Mouse (Mus musculus) liver, postnatal 0 days (tissue): ENCODE measurements around the gene Cd80.

ENCODE experiments used
- CTCF ChIP-seq: sonication (generic); IDR thresholded peaks from 2 replicates; pipeline ENCODE4 v1.5.1; 2016; ENCODE audit warnings: antibody characterized with exemption, low read depth
- EP300 ChIP-seq: IDR thresholded peaks from 2 replicates; pipeline ENCODE4 v1.6.1; 2016; ENCODE audit warnings: antibody characterized with exemption, low read depth, mild to moderate bottlenecking

GRCm38 (mm10) chr16:38458600-38459280 is 3.4 kb downstream of the Cd80 start:
- no peak for TF ChIP-seq CTCF
- TF ChIP-seq EP300 = no peak
